Mouse (Mus musculus): ENCODE data around the gene Sec23ip. TPM values are rescaled to one million over a fixed set of nuclear protein-coding genes. Genes with fewer than 3 reads are reported as not detected.

Sec23ip gene
- polyA plus RNA-seq, 1 experiment from 2014 or later = 32.2 TPM

DNA sequence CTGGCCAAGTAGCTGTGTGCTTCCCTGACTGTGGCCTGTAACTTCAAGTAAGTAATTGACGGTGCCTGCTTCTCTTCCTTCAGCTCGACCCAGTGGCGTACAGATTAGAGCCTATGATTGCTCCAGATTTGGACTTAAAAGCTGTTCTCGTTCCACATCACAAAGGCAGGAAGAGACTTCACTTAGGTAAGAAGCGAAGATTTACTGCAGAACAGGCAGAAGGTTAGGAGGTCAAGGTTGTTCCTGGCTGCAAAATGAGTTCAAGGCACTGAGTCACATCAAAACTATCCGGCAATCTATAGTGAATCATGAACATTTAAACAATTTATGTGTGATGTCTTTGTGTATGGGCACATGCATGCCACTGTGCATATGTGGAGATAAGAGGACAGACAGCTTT, 32.5 kb downstream of the Sec23ip start:
- H3K9ac ChIP-seq (ENCODE audit: low read length) = no peak overlapping the region
- no peaks in the 10 kb centered on the region for H3K27me3 ChIP-seq (ENCODE audit: control insufficient read depth, insufficient read depth, low read length)
- no peak for ATAC-seq (ENCODE audit: insufficient number of reproducible peaks, insufficient read depth, low FRiP score, low read depth)
- no peak overlapping the region for H3K27ac ChIP-seq (replicated peaks in 1 of 2; ENCODE audit: control insufficient read depth in 1 of 2, insufficient read depth in 1 of 2, low read depth in 2 of 2, low read length in 2 of 2)
- peaks cover 100% of the 10 kb centered on the region for H3K36me3 ChIP-seq (ENCODE audit: control insufficient read depth, insufficient read depth, low read length)
- WGBS = 80% methylated on average over 6 of the region's 6 CpGs
- no peak overlapping the region for H3K4me3 ChIP-seq (ENCODE audit: control insufficient read depth in 1 of 2, insufficient read depth in 1 of 2, low read depth in 1 of 2, low read length in 2 of 2)
- H3K4me1 ChIP-seq (ENCODE audit: control insufficient read depth in 2 of 2, insufficient read depth in 2 of 2, low read length in 2 of 2) = no peaks in the 10 kb centered on the region
- no peaks in the 10 kb centered on the region for H3K9me3 ChIP-seq (ENCODE audit: control insufficient read depth, low read length)
- H3K4me2 ChIP-seq (ENCODE audit: low read length) = no peak overlapping the region

DNA sequence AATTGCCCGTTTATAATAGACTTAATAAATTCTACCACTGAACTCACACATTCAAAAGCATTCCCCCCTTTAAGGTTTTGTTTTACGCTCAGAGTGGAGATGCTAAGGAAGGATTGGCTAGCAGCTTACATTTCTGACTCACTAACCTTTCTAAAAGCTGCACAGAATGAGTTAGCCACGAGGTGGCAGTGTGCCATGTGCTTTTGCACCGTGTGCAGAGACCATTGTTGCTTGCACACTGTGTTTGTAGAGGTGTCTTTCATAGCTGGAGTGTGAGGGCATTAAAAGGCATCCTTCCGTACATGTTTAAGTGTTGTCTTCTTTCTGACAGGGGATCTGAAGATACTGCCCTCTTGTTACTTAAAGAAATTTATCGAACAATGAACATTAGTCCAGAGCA, 34.6 kb downstream of the Sec23ip start:
- H3K9ac ChIP-seq (ENCODE audit: low read length) = no peak overlapping the region
- H3K36me3 ChIP-seq (ENCODE audit: control insufficient read depth, insufficient read depth, low read length) = peaks cover 99% of the 10 kb centered on the region
- H3K9me3 ChIP-seq (ENCODE audit: control insufficient read depth, low read length) = no peaks in the 10 kb centered on the region
- no peaks in the 10 kb centered on the region for H3K27me3 ChIP-seq (ENCODE audit: control insufficient read depth, insufficient read depth, low read length)
- H3K4me2 ChIP-seq (ENCODE audit: low read length) = no peak overlapping the region
- no peaks in the 10 kb centered on the region for H3K4me1 ChIP-seq (ENCODE audit: control insufficient read depth in 2 of 2, insufficient read depth in 2 of 2, low read length in 2 of 2)
- no peak overlapping the region for H3K27ac ChIP-seq (replicated peaks in 1 of 2; ENCODE audit: control insufficient read depth in 1 of 2, insufficient read depth in 1 of 2, low read depth in 2 of 2, low read length in 2 of 2)
- H3K4me3 ChIP-seq (ENCODE audit: control insufficient read depth in 1 of 2, insufficient read depth in 1 of 2, low read depth in 1 of 2, low read length in 2 of 2) = no peak overlapping the region
- ATAC-seq (ENCODE audit: insufficient number of reproducible peaks, insufficient read depth, low FRiP score, low read depth) = no peak
- 48% methylated on average over 6 of the region's 6 CpGs for WGBS

GRCm38 (mm10) chr7:128781846-128782245, 37.1 kb downstream of the Sec23ip start:
- Histone ChIP-seq H3K4me1 (ENCODE audit: control insufficient read depth in 2 of 2, insufficient read depth in 2 of 2, low read length in 2 of 2) (no peaks in the 10 kb centered on the region), H3K4me2 (ENCODE audit: low read length) (no peak overlapping the region), H3K9me3 (ENCODE audit: control insufficient read depth, low read length) (no peaks in the 10 kb centered on the region), H3K27ac (replicated peaks in 1 of 2; ENCODE audit: control insufficient read depth in 1 of 2, insufficient read depth in 1 of 2, low read depth in 2 of 2, low read length in 2 of 2) (no peak overlapping the region), H3K27me3 (ENCODE audit: control insufficient read depth, insufficient read depth, low read length) (no peaks in the 10 kb centered on the region), H3K9ac (ENCODE audit: low read length) (no peak overlapping the region), H3K4me3 (ENCODE audit: control insufficient read depth in 1 of 2, insufficient read depth in 1 of 2, low read depth in 1 of 2, low read length in 2 of 2) (no peak overlapping the region), H3K36me3 (ENCODE audit: control insufficient read depth, insufficient read depth, low read length) (peaks cover 97% of the 10 kb centered on the region)
- no peak for ATAC-seq (ENCODE audit: insufficient number of reproducible peaks, insufficient read depth, low FRiP score, low read depth)
- 97% methylated on average over 3 of the region's 3 CpGs for WGBS

DNA sequence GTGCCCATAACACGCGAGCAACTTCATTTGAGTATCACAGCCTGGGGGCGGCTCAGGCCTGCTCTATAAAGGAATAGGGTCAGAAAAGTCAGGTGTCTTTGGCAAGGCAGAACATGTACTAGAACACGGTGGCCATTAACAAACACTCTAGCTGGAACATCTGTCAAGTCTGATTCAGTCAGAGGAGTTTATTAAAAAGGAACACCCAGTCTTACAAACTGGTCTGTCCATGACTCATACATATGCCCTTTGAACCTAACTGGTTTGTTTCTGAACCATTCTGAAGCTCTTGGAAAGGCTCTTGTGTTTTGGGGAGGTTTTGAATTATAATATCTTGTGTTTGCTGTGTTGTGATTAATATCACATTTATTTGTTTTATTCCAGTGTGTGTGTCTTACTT, 45.3 kb downstream of the Sec23ip start:
- no peaks in the 10 kb centered on the region for H3K27me3 ChIP-seq (ENCODE audit: control insufficient read depth, insufficient read depth, low read length)
- H3K27ac ChIP-seq (replicated peaks in 1 of 2; ENCODE audit: control insufficient read depth in 1 of 2, insufficient read depth in 1 of 2, low read depth in 2 of 2, low read length in 2 of 2) = no peak overlapping the region

GRCm38 (mm10) chr7:128793464-128793863, 48.7 kb downstream of the Sec23ip start:
- H3K4me2 ChIP-seq (ENCODE audit: low read length) = no peak overlapping the region
- no peaks in the 10 kb centered on the region for H3K27me3 ChIP-seq (ENCODE audit: control insufficient read depth, insufficient read depth, low read length)
- no peaks in the 10 kb centered on the region for H3K4me1 ChIP-seq (ENCODE audit: control insufficient read depth in 2 of 2, insufficient read depth in 2 of 2, low read length in 2 of 2)
- H3K9ac ChIP-seq (ENCODE audit: low read length) = no peak overlapping the region
- H3K4me3 ChIP-seq (ENCODE audit: control insufficient read depth in 1 of 2, insufficient read depth in 1 of 2, low read depth in 1 of 2, low read length in 2 of 2) = no peak overlapping the region
- no peaks in the 10 kb centered on the region for H3K36me3 ChIP-seq (ENCODE audit: control insufficient read depth, insufficient read depth, low read length)
- no peak overlapping the region for H3K27ac ChIP-seq (replicated peaks in 1 of 2; ENCODE audit: control insufficient read depth in 1 of 2, insufficient read depth in 1 of 2, low read depth in 2 of 2, low read length in 2 of 2)
- 79% methylated on average over 4 of the region's 4 CpGs for WGBS
- no peaks in the 10 kb centered on the region for H3K9me3 ChIP-seq (ENCODE audit: control insufficient read depth, low read length)
- ATAC-seq (ENCODE audit: insufficient number of reproducible peaks, insufficient read depth, low FRiP score, low read depth) = no peak

More for the DNA sequence above, 45.3 kb downstream of the Sec23ip start:
- WGBS = 80% methylated on average over 4 of the region's 4 CpGs
- H3K9ac ChIP-seq (ENCODE audit: low read length) = no peak overlapping the region
- H3K4me2 ChIP-seq (ENCODE audit: low read length) = no peak overlapping the region
- ATAC-seq (ENCODE audit: insufficient number of reproducible peaks, insufficient read depth, low FRiP score, low read depth) = no peak
- H3K36me3 ChIP-seq (ENCODE audit: control insufficient read depth, insufficient read depth, low read length) = peaks cover 17% of the 10 kb centered on the region
- H3K4me3 ChIP-seq (ENCODE audit: control insufficient read depth in 1 of 2, insufficient read depth in 1 of 2, low read depth in 1 of 2, low read length in 2 of 2) = no peak overlapping the region
- no peaks in the 10 kb centered on the region for H3K4me1 ChIP-seq (ENCODE audit: control insufficient read depth in 2 of 2, insufficient read depth in 2 of 2, low read length in 2 of 2)
- H3K9me3 ChIP-seq (ENCODE audit: control insufficient read depth, low read length) = no peaks in the 10 kb centered on the region

DNA sequence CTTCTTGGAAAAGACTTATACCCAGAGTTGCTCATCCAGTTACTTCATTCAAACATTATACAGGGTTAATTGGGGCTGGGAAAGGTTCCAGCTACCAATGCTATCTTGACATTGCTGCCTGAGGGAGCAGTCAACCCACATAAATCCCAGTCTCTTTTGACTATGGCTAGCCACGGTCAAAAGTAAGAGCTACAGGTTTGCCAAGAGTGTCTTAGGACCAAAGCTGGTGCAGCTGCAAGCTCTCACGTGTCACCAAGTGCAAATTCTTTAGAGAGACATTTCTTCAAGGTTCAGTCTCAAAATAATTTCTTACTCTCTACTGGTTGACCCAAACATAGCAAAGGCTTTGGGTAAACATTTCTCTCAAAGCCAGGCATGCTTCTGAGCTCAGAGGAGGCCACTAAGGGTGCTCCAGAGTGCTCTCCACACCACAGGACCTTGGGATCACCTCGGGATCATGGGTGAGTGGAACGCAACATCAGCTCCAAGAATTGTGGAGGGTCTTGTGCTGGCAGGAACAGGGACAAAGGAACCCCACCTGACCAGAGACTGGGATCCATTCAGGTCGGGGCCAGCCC, 80.3 kb downstream of the Sec23ip start:
- ATAC-seq (ENCODE audit: insufficient number of reproducible peaks, insufficient read depth, low FRiP score, low read depth) = no peak
- H3K9me3 ChIP-seq (ENCODE audit: control insufficient read depth, low read length) = no peaks in the 10 kb centered on the region
- WGBS = 76% methylated on average over 5 of the region's 5 CpGs
- H3K4me2 ChIP-seq (ENCODE audit: low read length) = no peak overlapping the region
- no peaks in the 10 kb centered on the region for H3K27me3 ChIP-seq (ENCODE audit: control insufficient read depth, insufficient read depth, low read length)
- H3K9ac ChIP-seq (ENCODE audit: low read length) = no peak overlapping the region
- H3K4me1 ChIP-seq (ENCODE audit: control insufficient read depth in 2 of 2, insufficient read depth in 2 of 2, low read length in 2 of 2) = no peaks in the 10 kb centered on the region
- no peaks in the 10 kb centered on the region for H3K36me3 ChIP-seq (ENCODE audit: control insufficient read depth, insufficient read depth, low read length)
- no peak overlapping the region for H3K27ac ChIP-seq (replicated peaks in 1 of 2; ENCODE audit: control insufficient read depth in 1 of 2, insufficient read depth in 1 of 2, low read depth in 2 of 2, low read length in 2 of 2)
- no peak overlapping the region for H3K4me3 ChIP-seq (ENCODE audit: control insufficient read depth in 1 of 2, insufficient read depth in 1 of 2, low read depth in 1 of 2, low read length in 2 of 2)

DNA sequence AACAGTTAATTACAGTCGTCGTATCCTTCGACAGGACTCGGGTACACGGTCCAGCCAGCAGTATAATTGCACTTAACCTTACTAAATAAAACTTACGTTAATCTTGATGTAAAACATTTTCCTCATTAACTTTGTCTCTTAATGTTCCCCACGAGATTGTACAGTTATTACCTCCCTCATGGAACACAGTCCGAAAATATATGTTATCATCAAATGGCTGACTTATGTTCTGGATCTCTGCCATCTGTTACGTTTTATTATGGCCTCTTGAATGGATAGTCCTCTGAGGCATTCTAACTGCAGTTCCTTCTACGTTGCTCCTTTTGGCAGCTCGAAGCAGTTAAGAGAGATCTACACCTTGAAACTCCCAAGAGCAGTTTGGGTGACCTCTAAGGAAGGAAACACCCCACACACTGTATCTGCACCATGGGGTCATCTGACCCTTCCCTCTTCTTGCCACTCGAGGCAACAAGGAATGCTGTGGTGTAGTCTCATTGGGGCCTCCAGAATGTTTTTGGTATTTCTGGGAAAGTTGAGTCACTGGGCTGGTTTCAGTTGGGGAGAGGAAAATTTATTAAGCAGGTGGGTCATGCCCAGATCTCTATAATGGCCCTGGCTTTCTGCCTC, 87.8 kb downstream of the Sec23ip start:
- ATAC-seq (ENCODE audit: insufficient number of reproducible peaks, insufficient read depth, low FRiP score, low read depth) = no peak
- H3K9me3 ChIP-seq (ENCODE audit: control insufficient read depth, low read length) = no peaks in the 10 kb centered on the region
- H3K4me2 ChIP-seq (ENCODE audit: low read length) = no peak overlapping the region
- H3K27me3 ChIP-seq (ENCODE audit: control insufficient read depth, insufficient read depth, low read length) = no peaks in the 10 kb centered on the region
- 70% methylated on average over 12 of the region's 12 CpGs for WGBS
- no peak overlapping the region for H3K9ac ChIP-seq (ENCODE audit: low read length)
- no peak overlapping the region for H3K4me3 ChIP-seq (ENCODE audit: control insufficient read depth in 1 of 2, insufficient read depth in 1 of 2, low read depth in 1 of 2, low read length in 2 of 2)
- H3K27ac ChIP-seq (replicated peaks in 1 of 2; ENCODE audit: control insufficient read depth in 1 of 2, insufficient read depth in 1 of 2, low read depth in 2 of 2, low read length in 2 of 2) = no peak overlapping the region
- no peaks in the 10 kb centered on the region for H3K36me3 ChIP-seq (ENCODE audit: control insufficient read depth, insufficient read depth, low read length)
- no peaks in the 10 kb centered on the region for H3K4me1 ChIP-seq (ENCODE audit: control insufficient read depth in 2 of 2, insufficient read depth in 2 of 2, low read length in 2 of 2)

- ATAC-seq (ENCODE audit: insufficient number of reproducible peaks, insufficient read depth, low FRiP score, low read depth) = no peak
- 74% methylated on average over 4 of the region's 4 CpGs for WGBS
- no peaks in the 10 kb centered on the region for H3K9me3 ChIP-seq (ENCODE audit: control insufficient read depth, low read length)
Measured at GRCm38 (mm10) chr7:128833196-128833595, 88.5 kb downstream of the Sec23ip start.

More at GRCm38 (mm10) chr7:128833196-128833595, 88.5 kb downstream of the Sec23ip start:
- Histone ChIP-seq H3K27ac (replicated peaks in 1 of 2; ENCODE audit: control insufficient read depth in 1 of 2, insufficient read depth in 1 of 2, low read depth in 2 of 2, low read length in 2 of 2) (no peak overlapping the region), H3K27me3 (ENCODE audit: control insufficient read depth, insufficient read depth, low read length) (no peaks in the 10 kb centered on the region), H3K4me1 (ENCODE audit: control insufficient read depth in 2 of 2, insufficient read depth in 2 of 2, low read length in 2 of 2) (no peaks in the 10 kb centered on the region), H3K9ac (ENCODE audit: low read length) (no peak overlapping the region), H3K4me2 (ENCODE audit: low read length) (no peak overlapping the region), H3K36me3 (ENCODE audit: control insufficient read depth, insufficient read depth, low read length) (no peaks in the 10 kb centered on the region), H3K4me3 (ENCODE audit: control insufficient read depth in 1 of 2, insufficient read depth in 1 of 2, low read depth in 1 of 2, low read length in 2 of 2) (no peak overlapping the region)

Measured in heart, embryonic 14.5 days (tissue).